Mouse (Mus musculus) megakaryocyte progenitor cell, adult 5-6 weeks (primary cell): ENCODE results near the gene Ss18l2. TPM values are rescaled to one million over a fixed set of nuclear protein-coding genes. Genes with fewer than 3 reads are reported as not detected.

Experiments used
- ATAC-seq: replicated peaks from 2 replicates; pipeline ENCODE4 v1.8.0; 2016; ENCODE audit warnings: mild to moderate bottlenecking, moderate TSS enrichment, inconsistent platforms; ENCODE audit not compliant: poor library complexity
- total RNA-seq, 2 experiments: library from RNA; stranded (forward) in 1 of 2; stranded (reverse) in 1 of 2; fragments of 157-497, 149-512 nt in 1 of 2; fragments of 200-1000 nt in 1 of 2; gene quantifications; 2 replicates each; pipeline versions ENCODE4 v1.2.3 to v1.2.4; 2015 to 2017

Ss18l2 gene
- total RNA-seq (2015) (43.7 and 71.4 TPM in 2 replicates), total RNA-seq (2017) (39.8 and 59.3 TPM in 2 replicates)

DNA sequence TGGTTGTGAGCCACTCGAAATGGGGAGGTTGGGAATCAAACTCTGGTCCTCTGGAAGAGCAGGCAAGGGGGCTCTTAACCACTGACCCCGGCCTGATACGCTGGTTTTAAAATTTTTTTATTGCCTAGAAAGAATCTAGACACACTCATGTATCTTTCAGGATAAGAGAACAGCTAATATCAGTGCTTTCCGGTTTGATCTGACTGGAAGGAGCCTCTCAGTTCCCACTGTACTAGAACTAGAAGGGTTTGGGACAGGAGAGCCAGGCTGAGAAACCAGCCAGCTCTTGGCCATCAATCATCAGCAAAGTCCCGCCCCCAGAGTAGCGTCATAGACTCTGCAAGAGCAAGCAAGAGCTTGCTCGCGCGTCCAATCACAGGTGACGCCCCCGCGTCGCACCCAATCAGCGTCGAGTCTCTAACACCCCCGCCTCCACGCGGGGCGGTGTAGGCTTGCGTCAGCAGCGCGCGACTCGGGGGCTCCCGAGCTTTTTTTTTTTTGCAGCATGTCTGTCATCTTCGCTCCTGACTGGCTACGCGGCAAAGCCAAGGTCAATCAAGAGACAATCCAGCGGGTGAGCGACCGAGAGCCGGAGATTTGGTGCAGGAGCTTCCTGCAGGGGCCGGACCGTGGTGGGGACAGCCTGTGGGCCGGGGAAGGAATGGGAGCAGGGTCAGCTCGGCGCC, at the start of gene Ss18l2:
Gene Ss18l2, plus strand, starts transcription at position 432 of the 686 bp plus-strand sequence.
- peak; percentile 81 for ATAC-seq

- ATAC-seq: no peak
Measured at GRCm38 (mm10) chr9:121663467-121663866, 46.7 kb upstream of the Ss18l2 start.

GRCm38 (mm10) chr9:121664104-121664503, 46.0 kb upstream of the Ss18l2 start:
- no peak for ATAC-seq

- no peak for ATAC-seq
Measured at GRCm38 (mm10) chr9:121666957-121667630, 43.0 kb upstream of the Ss18l2 start.

- peak; percentile 27 for ATAC-seq
Measured at GRCm38 (mm10) chr9:121667822-121668221, 42.3 kb upstream of the Ss18l2 start.

DNA sequence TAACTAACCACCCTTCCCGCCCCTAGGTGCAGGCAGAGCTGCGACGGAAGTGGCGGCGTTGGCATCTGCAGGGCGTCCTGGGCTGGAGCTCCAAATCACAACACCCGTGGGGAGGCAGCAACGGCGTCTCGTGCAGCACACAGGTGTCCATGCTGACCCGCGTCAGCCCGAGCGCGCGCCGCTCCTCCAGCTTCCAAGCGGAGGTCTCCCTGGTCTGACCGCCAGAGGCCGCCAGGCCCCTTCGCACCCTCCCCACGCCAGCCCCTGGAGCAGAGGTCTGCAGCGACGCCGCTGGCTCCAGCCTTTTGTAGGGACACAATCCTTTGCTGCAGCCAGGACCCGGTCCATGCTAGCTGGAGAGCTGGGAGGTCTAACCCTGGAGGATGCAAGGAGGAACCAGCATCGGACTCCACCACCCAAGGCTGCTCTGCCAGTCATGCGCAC, 40.8 kb upstream of the Ss18l2 start:
- peak; percentile 62 for ATAC-seq

DNA sequence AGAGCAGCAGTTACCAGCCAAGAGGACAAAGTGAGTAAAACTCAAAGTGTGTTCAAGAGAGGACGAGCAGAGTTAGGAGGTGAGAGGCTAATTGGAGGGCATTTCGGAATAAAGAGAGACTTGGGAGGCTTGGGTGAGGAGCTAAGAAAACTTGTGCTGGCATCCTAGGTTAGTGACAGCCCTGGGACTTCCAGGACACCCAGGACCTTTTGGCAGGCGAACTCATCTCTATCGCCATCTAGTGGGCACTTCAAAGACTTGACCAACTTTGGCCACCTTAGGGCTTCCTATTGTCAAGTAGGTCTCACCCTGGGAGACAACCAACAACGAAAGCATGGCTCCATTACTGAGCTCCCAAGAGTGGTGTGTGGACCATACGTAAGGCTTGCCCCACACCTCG, 38.8 kb upstream of the Ss18l2 start:
- peak; percentile 49 for ATAC-seq

GRCm38 (mm10) chr9:121672311-121672710, 37.8 kb upstream of the Ss18l2 start:
- ATAC-seq: no peak

DNA sequence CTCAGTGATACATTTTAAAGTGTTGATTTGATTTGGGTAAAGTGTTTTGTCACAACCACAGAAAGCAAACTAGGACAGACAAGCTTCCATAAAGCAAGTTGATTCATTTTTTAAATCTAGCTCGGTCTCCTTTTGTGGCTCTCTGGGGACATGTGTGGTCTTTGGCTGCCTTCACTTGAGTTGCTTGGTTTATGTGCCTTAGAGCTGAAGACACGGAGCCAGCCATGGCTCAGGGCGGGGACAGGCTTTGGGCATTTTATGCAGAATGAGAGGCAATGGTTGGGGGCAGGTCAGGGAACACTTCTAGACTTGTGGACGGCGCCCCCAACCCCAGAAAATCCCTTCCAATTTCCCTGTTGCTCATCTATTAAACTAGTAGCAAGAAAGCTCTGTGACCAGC, 36.4 kb upstream of the Ss18l2 start:
- ATAC-seq: no peak

DNA sequence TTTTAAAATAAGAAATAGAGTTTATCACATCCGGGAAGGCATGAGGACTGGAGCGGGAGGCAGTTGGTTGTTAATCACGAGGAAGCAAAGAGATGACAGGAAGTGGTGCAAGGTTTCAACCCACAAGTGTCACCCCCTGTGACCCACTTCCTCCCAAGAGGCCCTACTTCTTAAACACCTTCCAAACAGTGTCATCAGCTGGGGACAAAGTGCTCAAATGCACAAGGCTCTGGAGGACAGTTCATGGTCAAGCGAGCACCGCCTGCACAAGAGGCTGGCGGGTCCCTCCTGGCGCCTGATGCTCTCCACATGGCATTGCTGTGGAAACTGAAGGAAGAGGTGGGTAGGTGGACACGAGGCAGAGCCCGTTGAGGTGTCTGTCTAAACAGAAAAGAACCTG, 35.1 kb upstream of the Ss18l2 start:
- ATAC-seq: peak; percentile 75

DNA sequence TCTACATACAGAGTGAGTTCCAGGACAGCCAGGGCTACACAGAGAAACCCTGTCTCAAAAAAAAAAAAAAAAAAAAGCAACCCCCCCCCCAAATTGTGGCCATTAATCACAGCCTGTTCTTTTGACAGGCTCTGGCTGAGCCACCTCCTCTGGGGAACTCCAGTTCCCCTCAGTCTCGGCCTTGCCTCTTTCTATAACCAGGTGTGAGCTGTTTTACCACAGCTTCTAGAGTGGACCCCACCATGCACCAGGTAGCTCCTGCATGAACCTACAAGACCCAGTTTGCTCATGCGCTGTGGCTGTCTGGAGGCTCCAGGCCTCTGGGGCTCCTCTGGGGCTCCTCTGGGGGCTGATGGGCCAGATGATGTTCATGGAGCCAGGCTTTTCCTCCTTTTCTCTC, 34.6 kb upstream of the Ss18l2 start:
- ATAC-seq: no peak

GRCm38 (mm10) chr9:121677069-121677468, 33.1 kb upstream of the Ss18l2 start:
- ATAC-seq: peak; percentile 54

DNA sequence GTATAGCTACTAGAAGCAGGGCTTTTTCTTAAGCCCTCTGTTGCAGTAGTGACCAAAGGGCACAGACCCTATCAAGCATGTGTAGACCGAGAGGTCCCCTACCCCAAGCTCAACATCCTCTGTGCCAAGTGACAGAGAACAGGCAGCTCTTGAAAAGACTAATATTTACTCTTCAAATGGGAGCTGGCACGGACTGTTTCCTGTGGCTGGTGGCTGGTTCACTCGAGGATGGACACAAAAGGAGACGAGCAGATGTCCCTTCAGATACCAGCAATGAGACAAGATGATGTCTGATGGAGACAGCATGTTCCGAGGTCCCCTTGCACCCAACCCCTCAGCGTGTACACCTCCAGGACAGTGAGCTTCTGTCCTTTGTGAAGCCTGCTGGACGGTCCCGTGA, 32.7 kb upstream of the Ss18l2 start:
- no peak for ATAC-seq

- peak; percentile 63 for ATAC-seq
Measured at GRCm38 (mm10) chr9:121679549-121679948, 30.6 kb upstream of the Ss18l2 start.

GRCm38 (mm10) chr9:121681191-121681590, 28.9 kb upstream of the Ss18l2 start:
- ATAC-seq: no peak

GRCm38 (mm10) chr9:121682037-121682680, 28.0 kb upstream of the Ss18l2 start:
- no peak for ATAC-seq

DNA sequence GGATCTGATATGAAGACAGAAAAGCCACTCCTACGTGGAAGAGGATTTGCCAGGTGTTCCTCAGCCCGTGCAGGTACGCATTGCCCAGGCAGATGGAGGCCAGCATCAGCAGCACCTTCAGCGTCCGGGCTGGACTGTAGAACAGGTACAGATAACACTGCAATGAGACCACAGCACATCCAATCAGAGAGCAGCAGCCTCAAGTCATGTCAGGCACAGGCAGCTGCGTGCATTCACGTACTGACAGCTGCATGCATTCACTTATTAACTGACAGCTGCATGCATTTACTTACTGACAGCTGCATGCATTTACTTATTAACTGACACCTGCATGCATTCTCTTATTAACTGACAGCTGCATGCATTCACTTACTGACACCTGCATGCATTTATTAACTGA, 25.4 kb upstream of the Ss18l2 start:
- ATAC-seq: no peak

DNA sequence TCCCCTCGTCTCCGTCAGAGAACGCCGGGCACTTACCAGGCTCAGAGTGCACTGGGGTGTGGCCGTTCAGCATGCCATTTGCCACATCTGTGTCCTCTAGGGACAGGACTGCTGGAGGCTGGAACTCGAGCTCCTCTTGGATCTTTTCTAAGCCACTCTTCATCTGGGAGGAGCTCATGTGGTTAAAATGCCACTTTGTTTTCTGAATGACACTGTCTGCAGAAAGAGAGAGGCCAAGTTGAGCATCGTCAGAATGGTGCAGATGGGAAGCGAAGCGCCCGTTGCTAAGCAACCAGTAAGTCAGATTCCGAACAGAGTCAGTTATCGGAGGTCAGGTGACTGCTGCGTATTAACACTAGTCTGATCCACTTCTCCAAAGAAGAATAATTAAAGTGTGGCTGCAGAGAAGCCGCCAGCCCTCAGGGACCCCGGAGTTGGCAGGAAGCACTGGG, 19.9 kb upstream of the Ss18l2 start:
- no peak for ATAC-seq

GRCm38 (mm10) chr9:121690734-121691133, 19.4 kb upstream of the Ss18l2 start:
- no peak for ATAC-seq

DNA sequence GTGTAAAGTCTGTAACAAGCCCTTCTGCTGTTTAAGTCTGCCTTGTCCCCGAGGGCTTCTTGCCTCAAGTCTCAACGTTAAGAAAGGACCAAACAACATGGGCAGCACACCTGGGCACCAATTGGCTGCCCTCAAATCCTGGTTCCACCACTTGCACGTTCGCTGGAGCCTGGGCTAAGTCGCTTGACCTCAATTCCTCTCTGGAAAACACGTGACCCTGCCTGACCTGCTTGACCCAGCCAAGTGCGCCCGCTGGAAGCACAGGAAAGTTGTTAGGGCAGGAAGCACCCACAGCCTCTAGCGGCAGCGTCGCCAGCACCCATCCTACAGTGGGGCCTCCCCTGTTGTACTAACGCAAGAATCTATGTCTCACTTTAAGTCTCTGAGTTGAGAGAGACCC, 15.4 kb upstream of the Ss18l2 start:
- ATAC-seq: no peak

DNA sequence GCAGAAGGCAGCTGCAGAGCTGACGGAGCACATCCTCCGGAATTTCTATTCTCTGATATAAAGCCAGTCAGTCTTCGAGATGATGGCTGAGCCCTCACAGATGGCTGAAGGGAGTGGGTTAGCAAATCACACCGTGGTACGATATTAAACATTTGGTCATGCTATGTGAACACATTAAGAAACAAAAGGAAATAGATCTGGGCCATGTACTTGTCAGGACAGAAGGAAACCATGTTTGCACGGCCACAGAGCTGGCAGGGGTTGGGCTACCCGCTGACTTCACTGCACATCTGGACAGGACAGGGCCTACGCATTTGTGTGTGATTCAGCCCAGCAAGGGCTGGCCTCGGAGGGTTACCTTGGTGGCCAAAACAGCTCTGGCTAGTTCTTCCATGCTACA, 13.5 kb upstream of the Ss18l2 start:
- no peak for ATAC-seq
